Mouse (Mus musculus): ENCODE measurements around the gene H2-Aa.

The H2-Aa gene

GRCm38 (mm10) chr17:34263811-34264371 lies 23.7 kb downstream of the H2-Aa start:
- DNase-seq (ENCODE audit: low read depth, low spot score): no peak

GRCm38 (mm10) chr17:34263068-34263467 lies 24.6 kb downstream of the H2-Aa start:
- peak; percentile 69 for DNase-seq (ENCODE audit: low read depth, low spot score)

- peak; percentile 73 for DNase-seq (ENCODE audit: low read depth, low spot score)
Measured at GRCm38 (mm10) chr17:34261502-34261901, 26.1 kb downstream of the H2-Aa start.

GRCm38 (mm10) chr17:34260551-34260950 lies 27.1 kb downstream of the H2-Aa start:
- DNase-seq (ENCODE audit: low read depth, low spot score): no peak

GRCm38 (mm10) chr17:34257594-34258375 lies 29.8 kb downstream of the H2-Aa start, which contains the start of gene H2-Ab1:
Gene H2-Ab1, plus strand, starts transcription at chr17:34257689.
- peak; percentile 70 for DNase-seq (ENCODE audit: low read depth, low spot score)

- DNase-seq (ENCODE audit: low read depth, low spot score): no peak
Measured at GRCm38 (mm10) chr17:34256501-34256900, 31.1 kb downstream of the H2-Aa start.

- peak; percentile 25 for DNase-seq (ENCODE audit: low read depth, low spot score)
Measured at GRCm38 (mm10) chr17:34251666-34252065, 36.0 kb downstream of the H2-Aa start.

GRCm38 (mm10) chr17:34249878-34250277 lies 37.7 kb downstream of the H2-Aa start:
- DNase-seq (ENCODE audit: low read depth, low spot score): peak; percentile 70

- no peak for DNase-seq (ENCODE audit: low read depth, low spot score)
Measured at GRCm38 (mm10) chr17:34249361-34249760, 38.3 kb downstream of the H2-Aa start.

- no peak for DNase-seq (ENCODE audit: low read depth, low spot score)
Measured at GRCm38 (mm10) chr17:34248764-34249163, 38.9 kb downstream of the H2-Aa start.

- DNase-seq (ENCODE audit: low read depth, low spot score): peak; percentile 12
Measured at GRCm38 (mm10) chr17:34247047-34247446, 40.6 kb downstream of the H2-Aa start.

- DNase-seq (ENCODE audit: low read depth, low spot score): no peak
Measured at GRCm38 (mm10) chr17:34244656-34245055, 43.0 kb downstream of the H2-Aa start.

- no peak for DNase-seq (ENCODE audit: low read depth, low spot score)
Measured at GRCm38 (mm10) chr17:34240916-34241315, 46.7 kb downstream of the H2-Aa start.

- no peak for DNase-seq (ENCODE audit: low read depth, low spot score)
Measured at GRCm38 (mm10) chr17:34240366-34240765, 47.3 kb downstream of the H2-Aa start.

- DNase-seq (ENCODE audit: low read depth, low spot score): no peak
Measured at GRCm38 (mm10) chr17:34239601-34240041, 48.0 kb downstream of the H2-Aa start.

GRCm38 (mm10) chr17:34238706-34239105 lies 48.9 kb downstream of the H2-Aa start, which contains the start of gene H2-Ob:
Gene H2-Ob, plus strand, starts transcription at chr17:34238903.
- DNase-seq (ENCODE audit: low read depth, low spot score): peak; percentile 51

- no peak for DNase-seq (ENCODE audit: low read depth, low spot score)
Measured at GRCm38 (mm10) chr17:34237741-34238140, 49.9 kb downstream of the H2-Aa start.

- no peak for DNase-seq (ENCODE audit: low read depth, low spot score)
Measured at GRCm38 (mm10) chr17:34236691-34237090, 50.9 kb downstream of the H2-Aa start.

- DNase-seq (ENCODE audit: low read depth, low spot score): peak; percentile 77
Measured at GRCm38 (mm10) chr17:34234926-34235325, 52.7 kb downstream of the H2-Aa start.
